Mouse (Mus musculus) liver, embryonic 14.5 days (tissue): ENCODE measurements at regions not wholly inside any gene's neighbourhood (a gene's known extent, or its start where the extent isn't known, plus 50 kb on each side); places are given as distances from the start of the nearest gene placed in this dataset.

Source experiments
- ATAC-seq: fragments of 200-750 bp; cut with Nextera tagmentation; 2 replicates; pipeline ENCODE4 v1.8.0; 2017; ENCODE audit warnings: moderate number of reproducible peaks, mild to moderate bottlenecking, moderate library complexity; ENCODE audit not compliant: insufficient read depth
- DNase-seq, 3 experiments: peaks; one replicate each; pipeline ENCODE4 v3.0.0-alpha.2; 2012 to 2013; ENCODE audit warnings: low read depth in 3 of 3, low spot score in 3 of 3
- H3K27ac ChIP-seq: fragments of 300-500 bp; sonication (generic); 2 replicates; pipeline ENCODE4 v1.5.1; 2014; ENCODE audit warnings: moderate library complexity, mild to moderate bottlenecking, control low read depth, inconsistent platforms
- H3K27me3 ChIP-seq: fragments of 300-500 bp; sonication (generic); 2 replicates; pipeline ENCODE4 v1.6.1; 2014; ENCODE audit warnings: mild to moderate bottlenecking, low read length, moderate library complexity; ENCODE audit not compliant: control insufficient read depth, insufficient read depth
- H3K36me3 ChIP-seq: fragments of 300-500 bp; sonication (generic); replicated peaks from 2 replicates; pipeline ENCODE4 v1.6.1; 2014; ENCODE audit warnings: low read depth; ENCODE audit not compliant: control insufficient read depth, insufficient read depth
- H3K4me1 ChIP-seq, 2 experiments: fragments of 200-500 bp in 1 of 2; fragments of 300-500 bp in 1 of 2; sonication (generic) in 1 of 2; replicated peaks; 2 replicates each; pipeline ENCODE4 v1.6.1; 2012 to 2014; ENCODE audit warnings: antibody characterized with exemption in 1 of 2, inconsistent platforms in 1 of 2, low read length in 1 of 2; ENCODE audit not compliant: control insufficient read depth in 2 of 2, insufficient read depth in 2 of 2
- H3K4me2 ChIP-seq: fragments of 300-500 bp; sonication (generic); 2 replicates; pipeline ENCODE4 v1.6.1; 2014; ENCODE audit warnings: low read depth, mild to moderate bottlenecking, control low read depth, moderate library complexity
- H3K4me3 ChIP-seq, 2 experiments: fragments of 200-500 bp in 1 of 2; fragments of 300-500 bp in 1 of 2; sonication (generic) in 1 of 2; 2 replicates each; pipeline ENCODE4 v1.5.1; 2012 to 2014; ENCODE audit warnings: low read depth in 2 of 2, low read length in 2 of 2, mild to moderate bottlenecking in 2 of 2, control low read depth in 1 of 2, inconsistent platforms in 1 of 2, moderate library complexity in 1 of 2; ENCODE audit not compliant: insufficient read depth in 1 of 2
- H3K9ac ChIP-seq: fragments of 300-500 bp; sonication (generic); replicated peaks from 2 replicates; pipeline ENCODE4 v1.6.1; 2014; ENCODE audit warnings: mild to moderate bottlenecking, control low read depth, moderate library complexity
- H3K9me3 ChIP-seq: fragments of 300-500 bp; sonication (generic); 2 replicates; pipeline ENCODE4 v1.6.1; 2016; ENCODE audit warnings: low read length, mixed read lengths; ENCODE audit not compliant: control insufficient read depth
- CTCF ChIP-seq: IDR thresholded peaks from 2 replicates; pipeline ENCODE4 v1.5.1; 2016; ENCODE audit warnings: antibody characterized with exemption, low read depth, control low read depth
- EP300 ChIP-seq: IDR thresholded peaks from 2 replicates; pipeline ENCODE4 v1.6.1; 2016; ENCODE audit warnings: antibody characterized with exemption, low read depth
- WGBS: fragments of 180-500 bp; shearing (Covaris S2); extraction: QIAGEN DNeasy Blood & Tissue Kit; methylation state at CpG from one replicate; pipeline ENCODE4 v1.1.7; 2014; ENCODE audit not compliant: insufficient replicate concordance; 5-methylcytosine and 5-hydroxymethylcytosine counted together

DNA sequence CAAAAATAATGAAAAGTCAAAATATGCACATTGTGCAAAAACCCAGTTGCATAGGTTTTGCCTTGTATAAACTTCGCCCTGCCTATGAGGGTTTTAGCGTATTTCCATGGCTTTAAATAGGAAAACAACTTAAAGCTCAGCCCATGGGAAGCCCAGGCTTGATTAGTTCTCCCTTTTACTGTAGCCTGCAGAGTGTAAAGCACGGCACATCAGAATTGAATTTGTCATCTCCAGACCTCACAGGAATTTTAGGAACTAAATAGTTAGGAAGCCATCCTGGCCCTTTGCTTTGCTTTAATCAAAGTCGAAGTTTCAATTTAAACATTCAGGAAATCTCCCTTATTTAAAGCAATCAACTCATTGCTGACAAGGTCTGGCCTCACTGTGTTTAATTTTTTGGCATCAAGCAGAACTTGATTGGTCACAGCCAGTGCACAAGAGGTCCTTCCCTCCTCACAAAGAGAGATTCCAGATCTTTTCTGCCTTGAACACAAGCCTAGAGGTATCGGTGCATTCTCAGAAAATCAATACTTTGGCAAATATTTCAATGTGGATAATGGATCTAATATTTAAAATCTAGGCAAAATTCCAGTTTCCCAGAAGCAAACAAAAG, 211.8 kb upstream of the Eya4 start:
- no peak overlapping the region for H3K4me3 ChIP-seq
- H3K4me1 ChIP-seq = no peaks in the 10 kb centered on the region
- no peaks in the 10 kb centered on the region for H3K36me3 ChIP-seq
- H3K27ac ChIP-seq = no peak overlapping the region
- H3K9me3 ChIP-seq = no peaks in the 10 kb centered on the region
- no peak overlapping the region for H3K9ac ChIP-seq
- ATAC-seq (no peak), DNase-seq (no peak)
- H3K27me3 ChIP-seq = no peaks in the 10 kb centered on the region
- no peak overlapping the region for H3K4me2 ChIP-seq
- TF ChIP-seq EP300 (no peak), CTCF (no peak)
- WGBS = 64% methylated on average over 5 of the region's 5 CpGs

DNA sequence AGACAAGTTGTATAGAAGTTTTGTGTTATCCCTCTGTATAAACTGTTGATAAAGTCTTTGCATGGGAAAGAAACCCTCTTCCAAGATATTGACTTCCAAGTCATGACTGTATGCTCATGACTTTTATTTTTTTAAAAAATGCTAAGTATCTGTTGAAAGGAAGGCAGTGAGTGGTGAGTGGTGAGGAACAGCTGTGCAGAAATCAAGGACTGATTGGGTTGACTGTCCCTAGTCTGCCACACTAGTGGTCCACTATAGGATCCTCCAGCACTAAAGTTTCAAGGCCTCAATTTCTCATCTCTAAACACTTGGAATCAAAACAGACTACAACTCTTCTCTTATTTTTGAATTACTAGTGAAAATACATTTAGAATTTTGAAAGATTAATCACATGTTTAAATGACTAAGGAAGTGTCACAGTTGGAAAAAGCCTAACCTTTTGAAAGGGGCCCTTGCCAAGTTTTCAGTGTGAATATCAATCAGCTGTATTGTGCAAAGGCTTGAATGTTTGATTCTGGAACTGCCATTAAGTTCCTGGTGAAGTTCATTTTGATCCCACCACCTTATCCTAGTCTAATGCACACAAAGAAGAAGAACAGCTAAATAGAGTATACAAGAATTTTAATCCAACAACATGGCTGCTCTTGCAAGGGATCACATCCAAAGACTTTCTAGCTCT, 209.5 kb upstream of the Eya4 start:
- Histone ChIP-seq H3K4me3 (no peak overlapping the region), H3K4me1 (no peaks in the 10 kb centered on the region), H3K9ac (no peak overlapping the region), H3K27me3 (no peaks in the 10 kb centered on the region), H3K9me3 (no peaks in the 10 kb centered on the region), H3K4me2 (no peak overlapping the region), H3K36me3 (no peaks in the 10 kb centered on the region), H3K27ac (no peak overlapping the region)
- DNase-seq (no peak), ATAC-seq (no peak)
- TF ChIP-seq CTCF (no peak), EP300 (no peak)

DNA sequence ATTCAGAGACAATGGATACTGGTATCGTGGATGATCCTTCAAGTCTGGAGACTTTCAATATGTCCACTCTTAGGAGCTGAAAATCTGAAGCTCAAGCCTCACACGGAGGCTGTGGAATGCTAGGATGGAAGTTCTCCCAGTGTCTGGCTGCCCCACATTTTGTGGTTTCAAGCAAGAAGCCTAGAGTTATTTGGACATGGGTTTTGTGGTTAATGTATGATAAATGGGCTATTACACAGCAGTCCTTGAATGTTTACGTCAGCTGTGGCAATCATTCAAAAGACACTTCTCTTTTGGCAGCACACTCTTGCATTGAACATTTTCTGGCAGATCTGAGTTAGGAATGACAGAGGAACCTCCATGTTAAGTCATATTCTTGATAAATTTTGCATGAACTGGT, 207.2 kb upstream of the Eya4 start:
- Histone ChIP-seq H3K4me3 (no peak overlapping the region), H3K9ac (no peak overlapping the region), H3K27ac (no peak overlapping the region), H3K36me3 (no peaks in the 10 kb centered on the region), H3K4me1 (no peaks in the 10 kb centered on the region), H3K27me3 (no peaks in the 10 kb centered on the region), H3K9me3 (no peaks in the 10 kb centered on the region), H3K4me2 (no peak overlapping the region)
- DNase-seq = no peak
- WGBS = 31% methylated on average over 3 of the region's 3 CpGs
- ATAC-seq = no peak
- TF ChIP-seq CTCF (no peak), EP300 (no peak)

GRCm38 (mm10) chr10:23549207-23549606, 198.6 kb upstream of the Eya4 start:
- H3K36me3 ChIP-seq = no peaks in the 10 kb centered on the region
- no peaks in the 10 kb centered on the region for H3K4me1 ChIP-seq
- H3K27me3 ChIP-seq = no peaks in the 10 kb centered on the region
- H3K9ac ChIP-seq = no peak overlapping the region
- WGBS = 42% methylated on average over 3 of the region's 3 CpGs
- TF ChIP-seq CTCF (no peak), EP300 (no peak)
- H3K4me3 ChIP-seq = no peak overlapping the region
- no peak overlapping the region for H3K4me2 ChIP-seq
- DNase-seq (no peak), ATAC-seq (no peak)
- H3K9me3 ChIP-seq = no peaks in the 10 kb centered on the region
- H3K27ac ChIP-seq = no peak overlapping the region

GRCm38 (mm10) chr10:23548322-23548721, 197.7 kb upstream of the Eya4 start:
- H3K36me3 ChIP-seq = no peaks in the 10 kb centered on the region
- 64% methylated on average over 6 of the region's 6 CpGs for WGBS
- ATAC-seq (no peak), DNase-seq (no peak)
- H3K4me1 ChIP-seq = no peaks in the 10 kb centered on the region
- no peaks in the 10 kb centered on the region for H3K9me3 ChIP-seq
- H3K9ac ChIP-seq = no peak overlapping the region
- H3K27me3 ChIP-seq = no peaks in the 10 kb centered on the region
- no peak overlapping the region for H3K4me2 ChIP-seq
- H3K4me3 ChIP-seq = no peak overlapping the region
- TF ChIP-seq EP300 (no peak), CTCF (no peak)
- H3K27ac ChIP-seq = no peak overlapping the region
